Mouse (Mus musculus): Measurements from ENCODE around the gene Hist1h3e. TPM values are rescaled to one million over a fixed set of nuclear protein-coding genes. Genes with fewer than 3 reads are reported as not detected.
A peak's percentile ranks its signal among the peaks of the same experiment; 100 is the strongest.

Hist1h3e gene
- polyA plus RNA-seq, 1 experiment from 2014 or later: 9.7 TPM

DNA sequence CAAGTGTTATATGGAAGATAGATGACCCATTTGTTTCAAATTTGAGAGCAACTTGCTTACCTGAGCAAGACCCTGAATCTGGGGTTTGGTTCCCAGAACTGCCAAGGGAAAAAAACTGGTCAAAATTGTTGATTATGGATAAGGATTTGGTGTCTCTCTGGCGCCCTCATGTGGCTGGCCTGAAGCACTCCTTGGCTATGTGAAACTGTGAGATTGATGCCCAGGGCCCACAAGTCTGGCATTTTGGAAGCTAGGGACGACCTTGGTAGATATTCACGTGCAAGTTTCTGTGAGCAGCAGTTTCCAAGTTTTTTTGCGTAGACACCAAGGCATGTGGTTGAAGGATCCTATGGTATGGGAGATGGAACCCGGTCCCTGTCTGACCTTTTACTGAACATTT is 37.5 kb downstream of the Hist1h3e start:
- Histone ChIP-seq H3K27ac (ENCODE audit: low read depth) (no peak overlapping the region), H3K9me3 (ENCODE audit: control insufficient read depth, low read length) (no peaks in the 10 kb centered on the region), H3K9ac (ENCODE audit: low read length) (no peak overlapping the region), H3K27me3 (replicated peaks; ENCODE audit: control insufficient read depth, insufficient read depth, low read length) (no peaks in the 10 kb centered on the region), H3K4me1 (replicated peaks; ENCODE audit: control insufficient read depth, insufficient read depth, low read length) (0 out of 2 replicates have a peak, but pooled peaks cover 8% of the 10 kb centered on the region), H3K4me2 (ENCODE audit: low read length) (no peak overlapping the region), H3K36me3 (ENCODE audit: control insufficient read depth, insufficient read depth, low read length) (no peaks in the 10 kb centered on the region), H3K4me3 (ENCODE audit: low read depth, low read length) (no peak overlapping the region)
- WGBS: 8% methylated on average over 5 of the region's 5 CpGs
- ATAC-seq (replicated peaks; ENCODE audit: low FRiP score, low TSS enrichment, low read depth) (no peak), DNase-seq (ENCODE audit: low spot score) (peak; percentile 93)

- Histone ChIP-seq H3K27ac (ENCODE audit: low read depth) (no peak overlapping the region), H3K27me3 (replicated peaks; ENCODE audit: control insufficient read depth, insufficient read depth, low read length) (no peaks in the 10 kb centered on the region), H3K4me1 (replicated peaks; ENCODE audit: control insufficient read depth, insufficient read depth, low read length) (0 out of 2 replicates have a peak, but pooled peaks cover 2% of the 10 kb centered on the region), H3K4me2 (ENCODE audit: low read length) (no peak overlapping the region), H3K4me3 (ENCODE audit: low read depth, low read length) (no peak overlapping the region), H3K9ac (ENCODE audit: low read length) (no peak overlapping the region), H3K9me3 (ENCODE audit: control insufficient read depth, low read length) (no peaks in the 10 kb centered on the region), H3K36me3 (ENCODE audit: control insufficient read depth, insufficient read depth, low read length) (no peaks in the 10 kb centered on the region)
- WGBS: 55% methylated on average over 5 of the region's 5 CpGs
- ATAC-seq (replicated peaks; ENCODE audit: low FRiP score, low TSS enrichment, low read depth): no peak
- DNase-seq (ENCODE audit: low spot score): no peak
These were observed 38.2 kb downstream of the Hist1h3e start for GRCm38 (mm10) chr13:23523976-23524375.

DNA sequence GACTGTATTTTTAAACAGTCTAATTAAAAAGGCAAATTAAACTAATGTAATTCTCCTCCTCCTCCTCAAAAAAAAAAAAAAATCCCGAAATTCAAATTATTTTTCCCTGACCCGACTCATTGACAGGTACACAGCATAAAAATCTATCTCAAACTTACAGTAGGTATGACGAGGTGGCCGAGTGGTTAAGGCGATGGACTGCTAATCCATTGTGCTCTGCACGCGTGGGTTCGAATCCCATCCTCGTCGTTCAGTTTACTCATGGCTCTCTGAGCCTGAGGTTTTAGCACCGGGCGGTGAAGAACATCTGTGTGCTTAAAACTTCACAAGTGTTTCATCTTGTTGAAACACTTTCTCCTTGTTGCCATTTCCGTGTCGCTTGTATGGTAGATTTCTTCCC is 40.5 kb downstream of the Hist1h3e start:
- ATAC-seq (replicated peaks; ENCODE audit: low FRiP score, low TSS enrichment, low read depth) (no peak), DNase-seq (ENCODE audit: low spot score) (peak; percentile 87)
- no peaks in the 10 kb centered on the region for H3K27me3 ChIP-seq (replicated peaks; ENCODE audit: control insufficient read depth, insufficient read depth, low read length)
- no peak overlapping the region for H3K4me3 ChIP-seq (ENCODE audit: low read depth, low read length)
- H3K4me1 ChIP-seq (replicated peaks; ENCODE audit: control insufficient read depth, insufficient read depth, low read length): no peaks in the 10 kb centered on the region
- no peaks in the 10 kb centered on the region for H3K9me3 ChIP-seq (ENCODE audit: control insufficient read depth, low read length)
- no peaks in the 10 kb centered on the region for H3K36me3 ChIP-seq (ENCODE audit: control insufficient read depth, insufficient read depth, low read length)
- WGBS: 2% methylated on average over 14 of the region's 14 CpGs
- peak overlapping the region; percentile 36 for H3K4me2 ChIP-seq (ENCODE audit: low read length)
- H3K9ac ChIP-seq (ENCODE audit: low read length): no peak overlapping the region
- no peak overlapping the region for H3K27ac ChIP-seq (ENCODE audit: low read depth)

GRCm38 (mm10) chr13:23519416-23519815 is 42.8 kb downstream of the Hist1h3e start:
- 0% methylated on average over 10 of the region's 10 CpGs for WGBS
- ATAC-seq (replicated peaks; ENCODE audit: low FRiP score, low TSS enrichment, low read depth): peak; percentile 45; the same call in 1 of the 2 replicates
- H3K4me2 ChIP-seq (ENCODE audit: low read length): peak overlapping the region; percentile 93
- H3K9me3 ChIP-seq (ENCODE audit: control insufficient read depth, low read length): no peaks in the 10 kb centered on the region
- H3K9ac ChIP-seq (ENCODE audit: low read length): peak overlapping the region; percentile 22; the same call in 1 of the 2 replicates
- DNase-seq (ENCODE audit: low spot score): peak; percentile 92
- no peaks in the 10 kb centered on the region for H3K36me3 ChIP-seq (ENCODE audit: control insufficient read depth, insufficient read depth, low read length)
- 0 out of 2 replicates have a peak overlapping the region, but pooled peaks have one; percentile 57 for H3K27ac ChIP-seq (ENCODE audit: low read depth)
- H3K27me3 ChIP-seq (replicated peaks; ENCODE audit: control insufficient read depth, insufficient read depth, low read length): no peaks in the 10 kb centered on the region
- peak overlapping the region; percentile 70 for H3K4me3 ChIP-seq (ENCODE audit: low read depth, low read length)
- H3K4me1 ChIP-seq (replicated peaks; ENCODE audit: control insufficient read depth, insufficient read depth, low read length): 0 out of 2 replicates have a peak, but pooled peaks cover 4% of the 10 kb centered on the region

GRCm38 (mm10) chr13:23518885-23519284 is 43.3 kb downstream of the Hist1h3e start:
- H3K9me3 ChIP-seq (ENCODE audit: control insufficient read depth, low read length): no peaks in the 10 kb centered on the region
- peak overlapping the region; percentile 93 for H3K4me2 ChIP-seq (ENCODE audit: low read length)
- no peaks in the 10 kb centered on the region for H3K36me3 ChIP-seq (ENCODE audit: control insufficient read depth, insufficient read depth, low read length)
- H3K4me3 ChIP-seq (ENCODE audit: low read depth, low read length): peak overlapping the region; percentile 70
- under 1% methylated on average over 6 of the region's 6 CpGs for WGBS
- ATAC-seq (replicated peaks; ENCODE audit: low FRiP score, low TSS enrichment, low read depth): peak; percentile 65; the same call in 1 of the 2 replicates
- H3K27ac ChIP-seq (ENCODE audit: low read depth): 0 out of 2 replicates have a peak overlapping the region, but pooled peaks have one; percentile 57
- H3K9ac ChIP-seq (ENCODE audit: low read length): peak overlapping the region; percentile 22; the same call in 1 of the 2 replicates
- H3K4me1 ChIP-seq (replicated peaks; ENCODE audit: control insufficient read depth, insufficient read depth, low read length): 0 out of 2 replicates have a peak, but pooled peaks cover 4% of the 10 kb centered on the region
- no peaks in the 10 kb centered on the region for H3K27me3 ChIP-seq (replicated peaks; ENCODE audit: control insufficient read depth, insufficient read depth, low read length)
- DNase-seq (ENCODE audit: low spot score): peak; percentile 93

GRCm38 (mm10) chr13:23518295-23518603 is 43.9 kb downstream of the Hist1h3e start:
- ATAC-seq (replicated peaks; ENCODE audit: low FRiP score, low TSS enrichment, low read depth): no peak
- peak overlapping the region; percentile 70 for H3K4me3 ChIP-seq (ENCODE audit: low read depth, low read length)
- 0 out of 2 replicates have a peak, but pooled peaks cover 4% of the 10 kb centered on the region for H3K4me1 ChIP-seq (replicated peaks; ENCODE audit: control insufficient read depth, insufficient read depth, low read length)
- no peaks in the 10 kb centered on the region for H3K9me3 ChIP-seq (ENCODE audit: control insufficient read depth, low read length)
- H3K4me2 ChIP-seq (ENCODE audit: low read length): peak overlapping the region; percentile 93
- H3K9ac ChIP-seq (ENCODE audit: low read length): peak overlapping the region; percentile 43
- WGBS: under 1% methylated on average over 6 of the region's 6 CpGs
- H3K36me3 ChIP-seq (ENCODE audit: control insufficient read depth, insufficient read depth, low read length): no peaks in the 10 kb centered on the region
- DNase-seq (ENCODE audit: low spot score): no peak
- H3K27ac ChIP-seq (ENCODE audit: low read depth): no peak overlapping the region
- H3K27me3 ChIP-seq (replicated peaks; ENCODE audit: control insufficient read depth, insufficient read depth, low read length): no peaks in the 10 kb centered on the region

DNA sequence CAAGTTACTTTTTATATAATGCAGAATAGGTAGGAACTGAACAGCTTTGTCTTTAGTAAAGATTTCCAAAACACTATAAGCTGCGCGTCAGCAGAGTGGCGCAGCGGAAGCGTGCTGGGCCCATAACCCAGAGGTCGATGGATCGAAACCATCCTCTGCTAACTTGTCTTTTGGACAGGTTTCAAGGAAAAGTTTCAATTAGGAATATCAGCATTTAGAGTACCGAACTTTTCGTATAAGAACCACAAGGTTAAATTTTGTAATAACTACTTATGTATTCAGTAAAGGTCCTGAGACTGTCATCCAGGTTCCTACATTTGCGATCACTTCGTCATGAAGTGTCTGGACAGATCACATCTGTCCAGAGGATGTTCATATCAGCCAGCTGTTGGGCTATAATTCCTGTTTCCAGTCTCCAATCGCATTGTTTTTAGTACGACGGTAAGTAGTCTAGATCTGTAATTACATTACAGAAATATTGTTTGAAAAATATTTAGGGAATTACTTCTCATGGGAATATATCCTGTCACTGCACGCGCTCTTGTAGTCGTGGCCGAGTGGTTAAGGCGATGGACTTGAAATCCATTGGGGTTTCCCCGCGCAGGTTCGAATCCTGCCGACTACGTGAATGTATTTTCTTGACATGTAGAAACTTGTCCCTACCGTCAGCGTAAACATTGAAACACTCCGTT is 44.4 kb downstream of the Hist1h3e start:
- Histone ChIP-seq H3K4me1 (replicated peaks; ENCODE audit: control insufficient read depth, insufficient read depth, low read length) (0 out of 2 replicates have a peak, but pooled peaks cover 4% of the 10 kb centered on the region), H3K27me3 (replicated peaks; ENCODE audit: control insufficient read depth, insufficient read depth, low read length) (no peaks in the 10 kb centered on the region), H3K27ac (ENCODE audit: low read depth) (peak overlapping the region; percentile 71), H3K36me3 (ENCODE audit: control insufficient read depth, insufficient read depth, low read length) (no peaks in the 10 kb centered on the region), H3K4me2 (ENCODE audit: low read length) (peak overlapping the region; percentile 93), H3K9me3 (ENCODE audit: control insufficient read depth, low read length) (no peaks in the 10 kb centered on the region), H3K9ac (ENCODE audit: low read length) (peak overlapping the region; percentile 48), H3K4me3 (ENCODE audit: low read depth, low read length) (peak overlapping the region; percentile 70)
- ATAC-seq (replicated peaks; ENCODE audit: low FRiP score, low TSS enrichment, low read depth) (peak; percentile 89), DNase-seq (ENCODE audit: low spot score) (peak; percentile 96)
- WGBS: under 1% methylated on average over 27 of the region's 27 CpGs

- Histone ChIP-seq H3K4me2 (ENCODE audit: low read length) (peak overlapping the region; percentile 93), H3K4me3 (ENCODE audit: low read depth, low read length) (peak overlapping the region; percentile 70), H3K27ac (ENCODE audit: low read depth) (peak overlapping the region; percentile 71; the same call in 1 of the 2 replicates), H3K9ac (ENCODE audit: low read length) (peak overlapping the region; percentile 48), H3K4me1 (replicated peaks; ENCODE audit: control insufficient read depth, insufficient read depth, low read length) (0 out of 2 replicates have a peak, but pooled peaks cover 4% of the 10 kb centered on the region), H3K36me3 (ENCODE audit: control insufficient read depth, insufficient read depth, low read length) (no peaks in the 10 kb centered on the region), H3K9me3 (ENCODE audit: control insufficient read depth, low read length) (no peaks in the 10 kb centered on the region), H3K27me3 (replicated peaks; ENCODE audit: control insufficient read depth, insufficient read depth, low read length) (no peaks in the 10 kb centered on the region)
- DNase-seq (ENCODE audit: low spot score) (peak; percentile 90), ATAC-seq (replicated peaks; ENCODE audit: low FRiP score, low TSS enrichment, low read depth) (peak; percentile 75)
- under 1% methylated on average over 19 of the region's 19 CpGs for WGBS
These were observed 45.2 kb downstream of the Hist1h3e start for GRCm38 (mm10) chr13:23516822-23517602.
